Mouse (Mus musculus): ENCODE data around the gene Crcp. TPM values are rescaled to one million over a fixed set of nuclear protein-coding genes. Genes with fewer than 3 reads are reported as not detected.

Crcp gene
- polyA plus RNA-seq, 1 experiment: 41.3 TPM

DNA sequence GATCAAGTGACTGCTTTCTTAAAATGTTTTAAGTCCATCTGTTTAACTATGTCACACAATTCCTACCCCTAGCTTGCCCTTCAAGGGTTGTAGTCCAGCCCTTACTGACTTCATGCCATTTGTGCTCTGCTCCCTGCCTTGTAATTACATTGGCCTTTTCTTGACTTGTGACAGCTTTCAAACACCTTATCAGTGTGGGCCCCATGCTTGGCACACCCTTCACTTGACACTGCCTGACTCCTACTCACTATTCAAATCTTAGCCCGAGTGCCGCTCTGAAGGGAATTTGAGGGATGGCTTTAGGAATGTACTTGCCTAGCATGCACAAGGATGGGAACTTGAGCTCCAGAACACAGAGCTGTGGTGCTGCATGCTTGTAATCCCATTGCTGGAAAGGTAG lies 68.7 kb downstream of the Crcp start:
- no peak for TF ChIP-seq POLR2A (IDR thresholded peaks at IDR 0.05; ENCODE audit: extremely low read depth, insufficient read depth, low read length)
- no peak for TF ChIP-seq CTCF (IDR thresholded peaks at IDR 0.05; ENCODE audit: extremely low read depth, insufficient read depth, low read length)
- no peak overlapping the region for H3K27ac ChIP-seq (ENCODE audit: insufficient read depth, low read length)
- H3K4me1 ChIP-seq (ENCODE audit: control insufficient read depth, insufficient read depth, low read length): no peaks in the 10 kb centered on the region
- H3K4me3 ChIP-seq (ENCODE audit: insufficient read depth, low read length): no peak overlapping the region

DNA sequence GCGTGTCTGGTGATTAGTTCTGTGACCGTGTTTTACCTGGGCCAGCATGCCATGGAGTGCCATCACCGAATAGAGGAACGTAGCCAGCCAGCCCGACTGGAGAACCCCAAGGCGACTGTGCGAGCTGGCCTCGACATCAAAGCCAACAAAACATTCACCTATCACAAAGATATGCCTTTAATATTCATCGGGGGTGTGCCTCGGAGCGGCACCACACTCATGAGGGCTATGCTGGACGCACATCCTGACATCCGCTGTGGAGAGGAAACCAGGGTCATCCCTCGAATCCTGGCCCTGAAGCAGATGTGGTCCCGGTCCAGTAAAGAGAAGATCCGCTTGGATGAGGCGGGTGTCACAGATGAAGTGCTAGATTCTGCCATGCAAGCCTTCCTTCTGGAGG lies 72.6 kb downstream of the Crcp start:
- Histone ChIP-seq H3K4me3 (ENCODE audit: insufficient read depth, low read length) (no peak overlapping the region), H3K4me1 (ENCODE audit: control insufficient read depth, insufficient read depth, low read length) (0 out of 2 replicates have a peak, but pooled peaks cover 2% of the 10 kb centered on the region), H3K27ac (ENCODE audit: insufficient read depth, low read length) (no peak overlapping the region)
- no peak for TF ChIP-seq CTCF (IDR thresholded peaks at IDR 0.05; ENCODE audit: extremely low read depth, insufficient read depth, low read length)
- TF ChIP-seq POLR2A (IDR thresholded peaks at IDR 0.05; ENCODE audit: extremely low read depth, insufficient read depth, low read length): no peak

DNA sequence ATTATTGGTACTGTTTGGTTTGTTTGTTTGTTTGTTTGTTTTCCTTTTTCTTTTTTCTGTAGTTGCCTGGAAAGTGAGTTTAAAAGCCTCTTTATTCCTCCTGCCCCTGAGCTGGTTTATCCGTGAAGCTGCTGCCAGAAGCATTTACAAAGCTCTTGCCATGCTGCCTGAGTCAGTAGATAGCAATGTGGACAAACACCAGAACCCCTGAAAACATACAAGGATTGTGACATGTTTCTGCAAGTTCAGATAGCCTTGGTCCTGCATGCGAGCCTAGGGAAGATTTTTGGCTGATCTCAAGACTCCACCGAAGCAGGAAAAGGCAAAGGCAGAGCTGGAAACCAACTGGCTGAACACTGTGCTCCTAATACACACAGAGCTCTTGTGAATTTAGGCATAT lies 80.3 kb downstream of the Crcp start:
- TF ChIP-seq CTCF (IDR thresholded peaks at IDR 0.05; ENCODE audit: extremely low read depth, insufficient read depth, low read length) (no peak), POLR2A (IDR thresholded peaks at IDR 0.05; ENCODE audit: extremely low read depth, insufficient read depth, low read length) (no peak)
- no peak overlapping the region for H3K27ac ChIP-seq (ENCODE audit: insufficient read depth, low read length)
- H3K4me3 ChIP-seq (ENCODE audit: insufficient read depth, low read length): no peak overlapping the region
- peaks cover 2% of the 10 kb centered on the region; the same call in 1 of the 2 replicates for H3K4me1 ChIP-seq (ENCODE audit: control insufficient read depth, insufficient read depth, low read length)

Other genes with a start within 250 kb of the Crcp start
- 27.4 and 27.5 TPM in 2 replicates for gene Psph, start 241.8 kb upstream of the Crcp start, polyA plus RNA-seq (2012; rRNA removed)
- 16.8 and 19.2 TPM in 2 replicates for gene Sumf2, start 182.3 kb upstream of the Crcp start, polyA plus RNA-seq (2012; rRNA removed)
- gene Chchd2, start 141.8 kb upstream of the Crcp start, polyA plus RNA-seq (2012; rRNA removed): 719 and 800 TPM in 2 replicates
- 5.6 and 6.8 TPM in 2 replicates for gene Zbed5, start 133.6 kb upstream of the Crcp start, polyA plus RNA-seq (2012; rRNA removed)
- 38.1 and 39.9 TPM in 2 replicates for gene Phkg1, start 130.7 kb upstream of the Crcp start, polyA plus RNA-seq (2012; rRNA removed)
- gene Nupr1l, start 120.8 kb upstream of the Crcp start, polyA plus RNA-seq (2012; rRNA removed): 4.2 and 5.1 TPM in 2 replicates
- gene Vkorc1l1, start 87.3 kb upstream of the Crcp start, polyA plus RNA-seq (2012; rRNA removed): 39.4 and 39.5 TPM in 2 replicates
- 20.2 and 20.9 TPM in 2 replicates for gene Gusb, start 26.2 kb upstream of the Crcp start, polyA plus RNA-seq (2012; rRNA removed)
- 33.0 and 33.2 TPM in 2 replicates for gene Asl, start within 50 bp of the Crcp start, polyA plus RNA-seq (2012; rRNA removed)
- 32.8 and 33.0 TPM in 2 replicates for gene Tpst1, start 44.0 kb downstream of the Crcp start, polyA plus RNA-seq (2012; rRNA removed)
- gene Kctd7, start 115.6 kb downstream of the Crcp start, polyA plus RNA-seq (2012; rRNA removed): 8.0 and 8.7 TPM in 2 replicates
- gene Rabgef1, start 142.5 kb downstream of the Crcp start, polyA plus RNA-seq (2012; rRNA removed): 38.5 and 43.6 TPM in 2 replicates
- gene Tmem248, start 187.8 kb downstream of the Crcp start, polyA plus RNA-seq (2012; rRNA removed): 31.4 and 32.0 TPM in 2 replicates
- gene Sbds, start 226.2 kb downstream of the Crcp start, polyA plus RNA-seq (2012; rRNA removed): 94.9 and 101 TPM in 2 replicates
- 14.5 and 14.6 TPM in 2 replicates for gene Tyw1, start 226.3 kb downstream of the Crcp start, polyA plus RNA-seq (2012; rRNA removed)

Measured in cortical plate, adult 2 months (tissue).